Mouse (Mus musculus) gastrocnemius, postnatal 36 days (tissue): Measurements from ENCODE around the gene 9530068E07Rik. TPM values are rescaled to one million over a fixed set of nuclear protein-coding genes. Genes with fewer than 3 reads are reported as not detected.
A peak's percentile ranks its signal among the peaks of the same experiment; 100 is the strongest.

Experiments
- DNase-seq, 2 experiments: peaks; one replicate each; pipeline ENCODE4 v3.0.0; 2022
- intact Hi-C: fragments of 180-260 bp; cut with DNase I; formaldehyde crosslinking; loops from one replicate; pipeline ENCODE4 v1.15.1; 2025
- total RNA-seq, 2 experiments: library from RNA; stranded (reverse); gene quantifications; 2 replicates each; pipeline ENCODE4 v1.2.3; 2021

Gene 9530068E07Rik
- total RNA-seq, 2 experiments from 2014 or later, result 41.4 to 47.0 TPM

- intact Hi-C loops, result no loop called here
- no peak for DNase-seq
These were observed 23.0 kb downstream of the 9530068E07Rik start for GRCm38 (mm10) chr11:52419246-52419645.

GRCm38 (mm10) chr11:52419861-52420260, 23.6 kb downstream of the 9530068E07Rik start:
- DNase-seq, result no peak
- intact Hi-C loops, result loop anchor here (2.0 to 10.0 kb wide), 4 partner anchors 345 to 837 kb away; partner anchors contain the start of gene Fstl4

GRCm38 (mm10) chr11:52420296-52421052, 24.2 kb downstream of the 9530068E07Rik start:
- DNase-seq, result no peak
- intact Hi-C loops, result loop anchor here (2.0 to 10.0 kb wide), 4 partner anchors 344 to 837 kb away; partner anchors contain the start of gene Fstl4

DNA sequence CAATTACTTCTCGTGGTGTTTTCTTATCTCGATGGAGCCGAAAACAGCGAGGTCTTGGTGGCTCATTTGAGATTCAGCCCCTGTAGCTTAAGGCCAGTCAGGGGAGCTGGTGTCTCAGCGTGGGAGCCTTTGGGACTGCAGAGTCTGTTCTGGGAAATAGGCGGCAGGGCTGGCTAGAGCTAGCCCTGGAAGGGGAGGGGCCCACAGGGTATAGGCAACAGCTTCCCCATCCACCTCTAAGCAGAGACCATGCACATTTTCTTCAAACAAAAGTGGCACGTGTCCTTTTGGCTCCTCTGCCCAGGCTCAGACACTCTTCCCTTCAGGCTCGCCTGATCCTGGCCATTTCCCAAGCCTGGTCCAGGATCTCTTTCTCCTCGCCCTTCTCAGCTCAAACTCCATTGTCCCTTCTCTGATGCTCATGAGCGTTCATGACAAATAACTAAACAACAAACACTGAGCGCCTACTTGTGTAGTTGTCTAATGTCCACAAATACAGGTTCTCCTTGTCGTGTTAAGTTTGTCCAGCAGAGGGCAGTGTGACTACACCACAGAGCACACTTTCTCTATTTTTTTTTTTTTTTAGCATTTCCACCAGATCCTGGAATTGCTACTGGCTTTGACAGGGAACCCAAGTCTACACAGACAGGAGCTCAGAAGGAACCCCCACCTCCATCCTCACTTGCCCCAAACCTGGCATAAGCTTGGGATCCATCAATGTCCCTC, 25.0 kb downstream of the 9530068E07Rik start:
- intact Hi-C loops, result loop anchor here (2.0 to 10.0 kb wide), 4 partner anchors 344 to 836 kb away; partner anchors contain the start of gene Fstl4
- peak in 1 of 2 experiments; percentile 25 for DNase-seq

DNA sequence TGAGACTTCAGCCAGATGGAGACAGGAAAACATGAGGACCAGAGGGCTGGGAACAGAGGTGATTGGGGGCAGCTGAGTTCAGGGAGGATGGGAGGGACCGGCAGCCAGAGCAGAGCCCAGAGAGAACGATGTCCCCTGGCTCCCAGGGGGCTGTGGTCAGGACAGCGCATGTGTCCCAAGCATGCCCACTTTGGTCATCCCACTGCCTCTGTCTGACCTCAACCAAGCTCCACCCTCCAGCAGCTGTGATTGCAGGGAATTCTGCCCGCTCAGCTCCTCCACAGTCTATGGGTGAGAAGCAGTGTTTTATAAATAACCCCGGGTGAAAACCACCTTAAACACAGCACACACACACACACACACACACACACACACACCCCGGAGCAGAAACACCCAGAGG, 33.2 kb downstream of the 9530068E07Rik start:
- intact Hi-C loops, result loop anchor here (10.0 kb wide), 1 partner anchor 335 kb away; the partner anchor contains the start of gene Fstl4
- no peak for DNase-seq

GRCm38 (mm10) chr11:52431594-52431993, 35.4 kb downstream of the 9530068E07Rik start:
- DNase-seq, result no peak
- intact Hi-C loops, result no loop called here

- intact Hi-C loops, result no loop called here
- DNase-seq, result no peak
These were observed 35.9 kb downstream of the 9530068E07Rik start for GRCm38 (mm10) chr11:52432148-52432547.

GRCm38 (mm10) chr11:52433076-52433796, 37.0 kb downstream of the 9530068E07Rik start:
- no peak for DNase-seq

DNA sequence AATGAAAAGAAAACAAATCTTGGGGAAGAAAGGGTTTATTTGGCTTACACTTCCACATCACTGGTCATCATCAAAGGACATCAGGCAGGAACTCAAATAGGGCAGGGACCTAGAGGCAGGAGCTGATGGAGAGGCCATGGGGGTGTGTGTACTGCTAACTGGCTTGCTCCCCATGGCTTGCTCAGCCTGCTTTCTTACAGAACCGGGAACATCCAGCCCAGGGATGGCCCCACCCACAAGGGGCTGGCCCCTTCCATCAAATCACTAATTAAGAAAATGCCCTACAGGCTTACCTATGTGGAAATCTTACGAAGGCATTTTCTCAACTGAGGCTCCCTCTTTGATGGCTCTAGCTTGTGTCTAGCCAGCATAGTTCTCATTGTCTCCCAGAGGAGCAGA, 37.6 kb downstream of the 9530068E07Rik start:
- intact Hi-C loops, result no loop called here

More at GRCm38 (mm10) chr11:52433076-52433796, 37.0 kb downstream of the 9530068E07Rik start:
- intact Hi-C loops, result no loop called here

GRCm38 (mm10) chr11:52435466-52435865, 39.2 kb downstream of the 9530068E07Rik start:
- DNase-seq, result no peak
- intact Hi-C loops, result no loop called here

More for the DNA sequence above, 37.6 kb downstream of the 9530068E07Rik start:
- no peak for DNase-seq

GRCm38 (mm10) chr11:52437123-52437522, 40.9 kb downstream of the 9530068E07Rik start:
- intact Hi-C loops, result no loop called here
- no peak for DNase-seq

DNA sequence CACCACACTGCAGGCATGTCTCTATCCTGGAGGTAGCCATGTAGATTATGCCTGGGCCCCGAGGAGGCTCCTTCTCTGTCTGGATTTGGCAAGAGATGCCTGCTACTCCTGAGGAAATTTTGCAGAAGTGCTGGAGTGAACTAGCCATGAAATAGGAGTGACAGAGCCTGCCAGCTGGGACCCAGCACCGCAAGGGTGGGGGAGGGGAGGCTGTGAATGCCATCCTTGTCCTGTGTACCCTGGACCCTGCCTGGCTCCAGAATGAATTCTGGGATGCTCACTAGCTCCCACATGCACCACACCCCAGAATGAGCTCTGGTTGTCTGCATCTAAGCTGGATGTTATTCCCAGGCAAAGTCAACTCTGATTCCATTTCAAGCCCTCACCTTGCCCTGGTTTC, 44.9 kb downstream of the 9530068E07Rik start:
- DNase-seq, result no peak
- intact Hi-C loops, result no loop called here

DNA sequence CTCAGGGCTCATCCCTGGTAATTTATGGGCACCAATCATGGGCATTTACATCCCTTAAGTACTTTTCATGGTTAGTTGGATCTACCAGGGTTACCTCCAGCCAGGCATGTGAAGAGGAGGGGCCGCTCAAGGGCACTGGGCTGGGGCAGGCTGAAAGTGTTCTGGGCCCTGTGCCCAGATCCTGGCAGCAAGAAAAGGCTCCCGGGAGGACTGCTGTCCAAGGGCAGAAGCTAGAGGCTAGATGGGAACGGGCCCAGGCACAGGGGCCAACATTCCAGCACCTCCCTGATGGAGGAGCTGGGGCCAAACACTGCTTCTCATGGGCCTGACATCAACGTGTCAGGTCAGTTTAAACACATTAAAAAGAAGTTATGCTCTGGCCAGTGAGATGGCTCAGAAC, 51.0 kb downstream of the 9530068E07Rik start:
- DNase-seq, result peak; percentile 47 to 73
- intact Hi-C loops, result no loop called here

DNA sequence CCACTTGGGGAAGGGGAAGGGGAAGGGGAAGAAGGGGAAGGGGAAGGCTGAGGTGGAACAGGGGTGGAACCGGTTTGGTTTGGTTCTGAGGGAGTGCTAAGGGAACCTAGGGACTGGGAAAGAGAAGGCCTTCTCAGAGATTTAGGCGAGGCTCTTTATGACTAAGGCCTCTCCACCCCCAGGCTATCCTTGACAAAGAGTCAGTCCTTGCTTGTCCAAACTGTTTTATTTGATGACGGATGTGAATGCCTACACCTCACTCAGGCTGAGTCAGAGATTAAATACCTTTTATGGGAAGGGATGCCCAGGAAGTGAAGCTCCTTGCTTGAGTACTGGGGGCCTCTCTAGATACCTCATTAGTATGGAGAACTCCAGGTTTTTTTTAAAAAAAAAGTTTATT, 52.8 kb downstream of the 9530068E07Rik start:
- intact Hi-C loops, result no loop called here
- DNase-seq, result no peak

DNA sequence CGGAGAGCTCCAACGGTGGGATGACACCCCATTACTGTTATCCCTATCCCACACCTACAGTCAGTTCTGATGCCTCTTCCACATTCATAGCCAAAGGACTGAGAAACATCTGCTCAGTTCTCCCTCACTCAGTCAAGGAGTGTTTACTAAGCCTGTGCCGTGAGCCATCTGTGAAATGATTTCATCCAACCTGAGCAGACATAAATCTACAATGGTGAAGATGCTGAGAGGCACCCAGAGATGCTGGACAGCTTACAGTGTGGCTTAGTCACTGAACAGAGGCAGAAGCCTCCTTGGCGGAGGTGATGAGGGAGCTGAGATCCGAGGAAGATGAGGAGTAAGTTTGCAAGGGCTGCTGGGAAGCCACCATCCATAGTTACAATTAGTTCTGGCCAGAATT, 62.1 kb downstream of the 9530068E07Rik start:
- no peak for DNase-seq
- intact Hi-C loops, result no loop called here

Other genes with a start within 250 kb of the 9530068E07Rik start
- not detected for gene Olfr1371, start 182.4 kb upstream of the 9530068E07Rik start, total RNA-seq
- 100 to 1,000 TPM; 244 to 259 TPM for gene Skp1a, start 164.4 kb upstream of the 9530068E07Rik start, total RNA-seq
- 1 to 10 TPM in 1 of 2 experiments, under 1 TPM in 1; 0.62 to 6.2 TPM for gene Tcf7, start 113.4 kb upstream of the 9530068E07Rik start, total RNA-seq
- 1,000 to 10,000 TPM; 1,307 to 1,453 TPM for gene Vdac1, start 35.6 kb upstream of the 9530068E07Rik start, total RNA-seq